Mouse (Mus musculus) spleen, adult 2 months (tissue): Measurements from ENCODE around the gene Prss57. TPM values are rescaled to one million over a fixed set of nuclear protein-coding genes. Genes with fewer than 3 reads are reported as not detected.
A peak's percentile ranks its signal among the peaks of the same experiment; 100 is the strongest.

Experiments
- DNase-seq, 2 experiments: peaks; one replicate each; pipeline versions ENCODE4 v3.0.0 to v3.0.0-alpha.2; 2012 to 2021; ENCODE audit warnings: low spot score in 2 of 2, low read depth in 1 of 2
- H3K27ac ChIP-seq: fragments of 200-500 bp; 2 replicates; pipeline ENCODE4 v1.5.1; 2012; ENCODE audit warnings: low read length, inconsistent platforms; ENCODE audit not compliant: insufficient read depth
- H3K27me3 ChIP-seq: fragments of 200-500 bp; 2 replicates; pipeline ENCODE4 v1.6.1; 2012; ENCODE audit warnings: mild to moderate bottlenecking, moderate library complexity, low read length, inconsistent platforms; ENCODE audit not compliant: control insufficient read depth, insufficient read depth
- H3K36me3 ChIP-seq: fragments of 200-500 bp; 2 replicates; pipeline ENCODE4 v1.6.1; 2012; ENCODE audit warnings: mild to moderate bottlenecking, low read length, inconsistent platforms; ENCODE audit not compliant: control insufficient read depth, insufficient read depth
- H3K4me1 ChIP-seq: fragments of 200-500 bp; 2 replicates; pipeline ENCODE4 v1.6.1; 2011; ENCODE audit warnings: inconsistent platforms; ENCODE audit not compliant: control insufficient read depth, insufficient read depth, insufficient read length
- H3K4me3 ChIP-seq: fragments of 200-500 bp; 2 replicates; pipeline ENCODE4 v1.5.1; 2011; ENCODE audit warnings: mild to moderate bottlenecking, inconsistent platforms; ENCODE audit not compliant: insufficient read depth, insufficient read length; ENCODE audit errors: extremely low read depth
- CTCF ChIP-seq: fragments of 200-500 bp; IDR thresholded peaks from 2 replicates; pipeline ENCODE4 v1.5.1; 2011; ENCODE audit warnings: mild to moderate bottlenecking, inconsistent platforms; ENCODE audit not compliant: insufficient read depth, insufficient read length, insufficient replicate concordance; ENCODE audit errors: extremely low read depth
- POLR2A ChIP-seq: fragments of 200-500 bp; IDR thresholded peaks from 2 replicates; pipeline ENCODE4 v1.6.1; 2011; ENCODE audit warnings: low read depth, low read length, inconsistent platforms
- WGBS: fragments of 180-500 bp; shearing (Covaris S2); methylation state at CpG from one replicate; pipeline ENCODE4 v1.1.7; 2018; 5-methylcytosine and 5-hydroxymethylcytosine counted together
- polyA plus RNA-seq: library from polyadenylated mRNA; depleted of rRNA; stranded (reverse); fragments of >200 nt; gene quantifications from 2 replicates; pipeline ENCODE4 v1.2.3, GENCODE M21; 2012

Gene Prss57
- polyA plus RNA-seq, 1 experiment, result 1.6 TPM

GRCm38 (mm10) chr10:79774486-79775279 is 16.1 kb downstream of the Prss57 start:
- peaks cover 2% of the 10 kb centered on the region; the same call in 1 of the 2 replicates for H3K4me1 ChIP-seq
- no peak overlapping the region for H3K4me3 ChIP-seq
- H3K36me3 ChIP-seq, result no peaks in the 10 kb centered on the region
- H3K27ac ChIP-seq, result no peak overlapping the region
- 72% methylated on average over 5 of the region's 5 CpGs for WGBS
- no peak for DNase-seq
- TF ChIP-seq CTCF (no peak), POLR2A (no peak)
- H3K27me3 ChIP-seq, result peaks cover 5% of the 10 kb centered on the region

- Histone ChIP-seq H3K36me3 (no peaks in the 10 kb centered on the region), H3K27me3 (peaks cover 5% of the 10 kb centered on the region; the same call in 1 of the 2 replicates), H3K4me1 (0 out of 2 replicates have a peak, but pooled peaks cover 2% of the 10 kb centered on the region), H3K27ac (no peak overlapping the region), H3K4me3 (no peak overlapping the region)
- TF ChIP-seq POLR2A (no peak), CTCF (no peak)
- DNase-seq, result no peak
- 51% methylated on average over 2 of the region's 2 CpGs for WGBS
Observed at GRCm38 (mm10) chr10:79773208-79773607, 17.6 kb downstream of the Prss57 start.

GRCm38 (mm10) chr10:79772320-79772719 is 18.4 kb downstream of the Prss57 start:
- Histone ChIP-seq H3K36me3 (no peaks in the 10 kb centered on the region), H3K4me3 (no peak overlapping the region), H3K4me1 (peaks cover 4% of the 10 kb centered on the region; the same call in 1 of the 2 replicates), H3K27ac (no peak overlapping the region), H3K27me3 (peaks cover 1% of the 10 kb centered on the region; the same call in 1 of the 2 replicates)
- WGBS, result 94% methylated on average over 3 of the region's 3 CpGs
- no peak for DNase-seq
- no peak for TF ChIP-seq CTCF
- no peak for TF ChIP-seq POLR2A

- TF ChIP-seq CTCF (no peak), POLR2A (no peak)
- WGBS, result 96% methylated on average over 4 of the region's 4 CpGs
- Histone ChIP-seq H3K4me1 (peaks cover 12% of the 10 kb centered on the region; the same call in 1 of the 2 replicates), H3K27me3 (no peaks in the 10 kb centered on the region), H3K36me3 (no peaks in the 10 kb centered on the region), H3K27ac (no peak overlapping the region), H3K4me3 (no peak overlapping the region)
- no peak for DNase-seq
Observed at GRCm38 (mm10) chr10:79769329-79769728, 21.4 kb downstream of the Prss57 start.

GRCm38 (mm10) chr10:79768400-79768799 is 22.4 kb downstream of the Prss57 start:
- Histone ChIP-seq H3K4me1 (peaks cover 12% of the 10 kb centered on the region; the same call in 1 of the 2 replicates), H3K36me3 (no peaks in the 10 kb centered on the region), H3K4me3 (no peak overlapping the region), H3K27ac (no peak overlapping the region), H3K27me3 (no peaks in the 10 kb centered on the region)
- WGBS, result 10% methylated on average over 5 of the region's 5 CpGs
- peak; percentile 32 to 69 for DNase-seq
- TF ChIP-seq CTCF (peak; percentile 86; the same call in 1 of the 2 replicates), POLR2A (no peak)

GRCm38 (mm10) chr10:79767372-79768244 is 23.2 kb downstream of the Prss57 start:
- peak overlapping the region; percentile 78 for H3K4me3 ChIP-seq
- 14% methylated on average over 39 of the region's 40 CpGs for WGBS
- H3K27ac ChIP-seq, result peak overlapping the region; percentile 75
- peak in 1 of 2 experiments; percentile 62 for DNase-seq
- no peaks in the 10 kb centered on the region for H3K27me3 ChIP-seq
- peaks cover 12% of the 10 kb centered on the region; the same call in 1 of the 2 replicates for H3K4me1 ChIP-seq
- TF ChIP-seq POLR2A (no peak), CTCF (no peak)
- H3K36me3 ChIP-seq, result no peaks in the 10 kb centered on the region; the same call in 1 of the 2 replicates
